Mouse (Mus musculus): Measurements from ENCODE around the gene Gm10272.
"Not testable (repeated sequence)": the region's sequence is repeated elsewhere in the genome, so short reads cannot be mapped to it uniquely, and the experiment has no call there.

Gm10272 gene

GRCm38 (mm10) chr10:77706326-77706725 is at the start of gene Gm10272:
Gene Gm10272 (plus strand): TSS chr10:77706626.
- DNase-seq (ENCODE audit: low read depth, low spot score): no peak

GRCm38 (mm10) chr10:77658286-77658994 is 48.0 kb upstream of the Gm10272 start:
- DNase-seq (ENCODE audit: low read depth, low spot score): no peak

- no peak for DNase-seq (ENCODE audit: low read depth, low spot score)
Observed at GRCm38 (mm10) chr10:77663949-77664665, 42.3 kb upstream of the Gm10272 start.

GRCm38 (mm10) chr10:77666342-77666741 is 40.1 kb upstream of the Gm10272 start:
- DNase-seq (ENCODE audit: low read depth, low spot score): no peak

- DNase-seq (ENCODE audit: low read depth, low spot score): no peak
Observed at GRCm38 (mm10) chr10:77667402-77667801, 39.0 kb upstream of the Gm10272 start.

- no peak for DNase-seq (ENCODE audit: low read depth, low spot score)
Observed at GRCm38 (mm10) chr10:77670710-77671109, 35.7 kb upstream of the Gm10272 start.

GRCm38 (mm10) chr10:77671519-77671918 is 34.9 kb upstream of the Gm10272 start:
- no peak for DNase-seq (ENCODE audit: low read depth, low spot score)

- DNase-seq (ENCODE audit: low read depth, low spot score): no peak
Observed at GRCm38 (mm10) chr10:77673765-77674164, 32.7 kb upstream of the Gm10272 start.

GRCm38 (mm10) chr10:77677562-77677961 is 28.9 kb upstream of the Gm10272 start:
- no peak for DNase-seq (ENCODE audit: low read depth, low spot score)

- no peak for DNase-seq (ENCODE audit: low read depth, low spot score)
Observed at GRCm38 (mm10) chr10:77682994-77683393, 23.4 kb upstream of the Gm10272 start.

GRCm38 (mm10) chr10:77684181-77684580 is 22.2 kb upstream of the Gm10272 start:
- DNase-seq (ENCODE audit: low read depth, low spot score): no peak

- no peak for DNase-seq (ENCODE audit: low read depth, low spot score)
Observed at GRCm38 (mm10) chr10:77685895-77686664, 20.3 kb upstream of the Gm10272 start, which contains the start of gene Tspear. Gene Tspear (plus strand): TSS chr10:77686569.

GRCm38 (mm10) chr10:77687021-77687420 is 19.4 kb upstream of the Gm10272 start:
- no peak for DNase-seq (ENCODE audit: low read depth, low spot score)

- DNase-seq (ENCODE audit: low read depth, low spot score): not testable (repeated sequence)
Observed at GRCm38 (mm10) chr10:77690356-77690807, 16.0 kb upstream of the Gm10272 start, which contains the start of gene Gm19402. Gene Gm19402 (minus strand): TSS chr10:77690757.

- no peak for DNase-seq (ENCODE audit: low read depth, low spot score)
Observed at GRCm38 (mm10) chr10:77697133-77697532, 9.3 kb upstream of the Gm10272 start, which contains the start of gene Gm9508. Gene Gm9508 (minus strand): TSS chr10:77697233.

- no peak for DNase-seq (ENCODE audit: low read depth, low spot score)
Observed at GRCm38 (mm10) chr10:77709831-77710230, 3.4 kb downstream of the Gm10272 start.

- DNase-seq (ENCODE audit: low read depth, low spot score): not testable (repeated sequence)
Observed at GRCm38 (mm10) chr10:77711157-77711556, 4.7 kb downstream of the Gm10272 start, which contains the start of gene Gm10024. Gene Gm10024 (plus strand): TSS chr10:77711457.

GRCm38 (mm10) chr10:77713734-77714133 is 7.3 kb downstream of the Gm10272 start:
- no peak for DNase-seq (ENCODE audit: low read depth, low spot score)

- no peak for DNase-seq (ENCODE audit: low read depth, low spot score)
Observed at GRCm38 (mm10) chr10:77715507-77715906, 9.1 kb downstream of the Gm10272 start, which contains the start of gene Gm10142. Gene Gm10142 (plus strand): TSS chr10:77715807.

- not testable (repeated sequence) for DNase-seq (ENCODE audit: low read depth, low spot score)
Observed at GRCm38 (mm10) chr10:77720299-77720698, 13.9 kb downstream of the Gm10272 start, which contains the start of gene Krtap12-1. Gene Krtap12-1 (plus strand): TSS chr10:77720599.

GRCm38 (mm10) chr10:77724855-77725254 is 18.4 kb downstream of the Gm10272 start:
- no peak for DNase-seq (ENCODE audit: low read depth, low spot score)

- DNase-seq (ENCODE audit: low read depth, low spot score): no peak
Observed at GRCm38 (mm10) chr10:77726186-77726585, 19.8 kb downstream of the Gm10272 start, which contains the start of gene Gm10100. Gene Gm10100 (plus strand): TSS chr10:77726486.
